Mouse (Mus musculus) macrophage (primary cell): Measurements from ENCODE around the gene Cdc42bpb. TPM values are rescaled to one million over a fixed set of nuclear protein-coding genes. Genes with fewer than 3 reads are reported as not detected.

ENCODE experiments used
- H3K27ac ChIP-seq: fragments of 350-480 bp; formaldehyde crosslinking; 2 replicates; pipeline ENCODE4 v1.9.0; 2021
- H3K36me3 ChIP-seq: fragments of 350-480 bp; formaldehyde crosslinking; 2 replicates; pipeline ENCODE4 v1.9.0; 2021; ENCODE audit errors: inconsistent target
- H3K4me3 ChIP-seq: fragments of 350-480 bp; formaldehyde crosslinking; 2 replicates; pipeline ENCODE4 v1.9.0; 2021; ENCODE audit errors: inconsistent target
- H3K79me2 ChIP-seq: fragments of 350-480 bp; formaldehyde crosslinking; 2 replicates; pipeline ENCODE4 v1.9.0; 2021; ENCODE audit errors: inconsistent target
- WGBS: methylation state at CpG from one replicate; pipeline ENCODE4 v1.1.7; 2026; ENCODE audit warnings: inconsistent platforms; ENCODE audit not compliant: missing documents; 5-methylcytosine and 5-hydroxymethylcytosine counted together
- polyA plus RNA-seq: library from polyadenylated mRNA; stranded (reverse); fragments of 250-400 nt; gene quantifications from 3 replicates; pipeline ENCODE4 v1.2.4, GENCODE M21; 2018; ENCODE audit warnings: inconsistent platforms
- total RNA-seq, 78 experiments: library from RNA; depleted of rRNA; stranded (reverse); fragments of 250-400 nt; gene quantifications; 1 replicate in 9 of 78; 2 replicates in 24 of 78; 3 replicates in 43 of 78; 4 replicates in 2 of 78; pipeline ENCODE4 v1.2.4; 2018; ENCODE audit warnings: inconsistent platforms in 56 of 78

The Cdc42bpb gene
- total RNA-seq (2018; cell fraction: chromatin; rRNA removed) = 100 to 1,000 TPM in 23 of 26 experiments, 10 to 100 TPM in 3; 85.6 to 266 (median 132) TPM
- total RNA-seq (2018; cell fraction: cytosol; rRNA removed) = 10 to 100 TPM; 29.5 to 63.6 (median 45.5) TPM
- total RNA-seq (2018; cell fraction: nucleus; rRNA removed) = 100 to 1,000 TPM in 13 of 26 experiments, 10 to 100 TPM in 13; 64.9 to 177 (median 101) TPM
- 42.2 to 86.3 TPM (median 42.7 TPM) in 3 replicates for polyA plus RNA-seq

- H3K4me3 ChIP-seq = peak within 1 kb of the TSS; percentile 70
- H3K27ac ChIP-seq = peak within 1 kb of the TSS; percentile 48
- WGBS = under 1% methylated on average over 76 of the region's 94 CpGs
- H3K36me3 ChIP-seq = no peaks in the 10 kb centered on the region
- H3K79me2 ChIP-seq = peaks cover 44% of the 10 kb centered on the region
These were observed at the start of gene Cdc42bpb for GRCm38 (mm10) chr12:111377376-111377973. Gene Cdc42bpb, minus strand, starts transcription at chr12:111377718.

GRCm38 (mm10) chr12:111425789-111426460, 48.4 kb upstream of the Cdc42bpb start:
- no peaks in the 10 kb centered on the region for H3K79me2 ChIP-seq
- WGBS = 14% methylated on average over 26 of the region's 29 CpGs
- no peaks in the 10 kb centered on the region for H3K36me3 ChIP-seq
- H3K4me3 ChIP-seq = no peak overlapping the region
- no peak overlapping the region for H3K27ac ChIP-seq

- no peaks in the 10 kb centered on the region for H3K79me2 ChIP-seq
- no peak overlapping the region for H3K27ac ChIP-seq
- no peaks in the 10 kb centered on the region for H3K36me3 ChIP-seq
- WGBS = 3% methylated on average over 14 of the region's 15 CpGs
- H3K4me3 ChIP-seq = no peak overlapping the region
These were observed 47.7 kb upstream of the Cdc42bpb start for GRCm38 (mm10) chr12:111425258-111425657.

- Histone ChIP-seq H3K27ac (no peak overlapping the region), H3K4me3 (no peak overlapping the region), H3K79me2 (no peaks in the 10 kb centered on the region), H3K36me3 (no peaks in the 10 kb centered on the region)
- 65% methylated on average over 9 of the region's 9 CpGs for WGBS
These were observed 47.0 kb upstream of the Cdc42bpb start for GRCm38 (mm10) chr12:111424547-111424946.

- Histone ChIP-seq H3K79me2 (no peaks in the 10 kb centered on the region), H3K4me3 (no peak overlapping the region), H3K27ac (no peak overlapping the region), H3K36me3 (no peaks in the 10 kb centered on the region)
- 20% methylated on average over 43 of the region's 43 CpGs for WGBS
These were observed 46.1 kb upstream of the Cdc42bpb start for GRCm38 (mm10) chr12:111423570-111424129.

GRCm38 (mm10) chr12:111422852-111423251, 45.3 kb upstream of the Cdc42bpb start:
- no peaks in the 10 kb centered on the region for H3K79me2 ChIP-seq
- no peak overlapping the region for H3K27ac ChIP-seq
- H3K4me3 ChIP-seq = no peak overlapping the region
- WGBS = 79% methylated on average over 5 of the region's 5 CpGs
- H3K36me3 ChIP-seq = no peaks in the 10 kb centered on the region

GRCm38 (mm10) chr12:111420946-111421709, 43.6 kb upstream of the Cdc42bpb start:
- H3K79me2 ChIP-seq = no peaks in the 10 kb centered on the region
- no peak overlapping the region for H3K27ac ChIP-seq
- H3K4me3 ChIP-seq = no peak overlapping the region
- H3K36me3 ChIP-seq = no peaks in the 10 kb centered on the region
- WGBS = 60% methylated on average over 7 of the region's 7 CpGs

GRCm38 (mm10) chr12:111419918-111420317, 42.4 kb upstream of the Cdc42bpb start:
- H3K36me3 ChIP-seq = no peaks in the 10 kb centered on the region
- no peak overlapping the region for H3K4me3 ChIP-seq
- no peak overlapping the region for H3K27ac ChIP-seq
- 45% methylated on average over 5 of the region's 5 CpGs for WGBS
- H3K79me2 ChIP-seq = no peaks in the 10 kb centered on the region

GRCm38 (mm10) chr12:111416921-111417779, 39.6 kb upstream of the Cdc42bpb start, which contains the start of gene Exoc3l4:
Gene Exoc3l4, plus strand, starts transcription at chr12:111417017.
- 14% methylated on average over 17 of the region's 17 CpGs for WGBS
- Histone ChIP-seq H3K27ac (no peak within 1 kb of the TSS), H3K79me2 (no peaks in the 10 kb centered on the region), H3K4me3 (no peak within 1 kb of the TSS), H3K36me3 (no peaks in the 10 kb centered on the region)

- Histone ChIP-seq H3K79me2 (no peaks in the 10 kb centered on the region), H3K27ac (no peak overlapping the region), H3K4me3 (no peak overlapping the region), H3K36me3 (no peaks in the 10 kb centered on the region)
- WGBS = 4% methylated on average over 21 of the region's 21 CpGs
These were observed 35.8 kb upstream of the Cdc42bpb start for GRCm38 (mm10) chr12:111413300-111413699.

GRCm38 (mm10) chr12:111412581-111413284, 35.2 kb upstream of the Cdc42bpb start:
- H3K36me3 ChIP-seq = no peaks in the 10 kb centered on the region
- WGBS = 58% methylated on average over 12 of the region's 12 CpGs
- no peak overlapping the region for H3K4me3 ChIP-seq
- H3K79me2 ChIP-seq = no peaks in the 10 kb centered on the region
- no peak overlapping the region for H3K27ac ChIP-seq

GRCm38 (mm10) chr12:111411631-111412355, 34.3 kb upstream of the Cdc42bpb start:
- Histone ChIP-seq H3K79me2 (no peaks in the 10 kb centered on the region), H3K27ac (no peak overlapping the region), H3K36me3 (no peaks in the 10 kb centered on the region), H3K4me3 (no peak overlapping the region)
- 84% methylated on average over 7 of the region's 8 CpGs for WGBS

GRCm38 (mm10) chr12:111409583-111409982, 32.1 kb upstream of the Cdc42bpb start:
- 79% methylated on average over 5 of the region's 5 CpGs for WGBS
- Histone ChIP-seq H3K79me2 (no peaks in the 10 kb centered on the region), H3K36me3 (no peaks in the 10 kb centered on the region), H3K4me3 (no peak overlapping the region), H3K27ac (no peak overlapping the region)
